Mouse (Mus musculus) liver, embryonic 16.5 days (tissue): ENCODE measurements around the gene Bod1l. TPM values are rescaled to one million over a fixed set of nuclear protein-coding genes. Genes with fewer than 3 reads are reported as not detected.

ENCODE experiments used
- microRNA-seq: library from miRNA; unstranded; fragments of <30 nt; microRNA quantifications from one replicate; pipeline ENCODE4, GENCODE M21; 2016
- polyA plus RNA-seq: library from polyadenylated mRNA; unstranded; fragments of >200 nt; fragmentation: Nextera tagmentation; extraction: Ambion mirVana; gene quantifications from 2 replicates; pipeline ENCODE4 v1.2.1, GENCODE M21; 2015

The Bod1l gene
- polyA plus RNA-seq, 1 experiment from 2014 or later = 7.7 TPM

Small RNA genes lying within 50 kb of the gene (microRNA-seq; reads per million reads assigned to microRNA genes)
- gene Mir6414 = not detected

Other genes with a start within 250 kb of the Bod1l start
- gene Rab28, start 136.2 kb downstream of the Bod1l start, polyA plus RNA-seq = 15.1 and 17.1 TPM in 2 replicates
- gene Nkx3-2, start 79.8 kb downstream of the Bod1l start, polyA plus RNA-seq = not detected in 2 replicates
- gene Gm16223, start 223.6 kb upstream of the Bod1l start, polyA plus RNA-seq = not detected in 2 replicates